Mouse (Mus musculus): Measurements from ENCODE around the gene Dock2. TPM values are rescaled to one million over a fixed set of nuclear protein-coding genes. Genes with fewer than 3 reads are reported as not detected.

Gene Dock2
- polyA plus RNA-seq, 1 experiment from 2014 or later, result 0.66 TPM

DNA sequence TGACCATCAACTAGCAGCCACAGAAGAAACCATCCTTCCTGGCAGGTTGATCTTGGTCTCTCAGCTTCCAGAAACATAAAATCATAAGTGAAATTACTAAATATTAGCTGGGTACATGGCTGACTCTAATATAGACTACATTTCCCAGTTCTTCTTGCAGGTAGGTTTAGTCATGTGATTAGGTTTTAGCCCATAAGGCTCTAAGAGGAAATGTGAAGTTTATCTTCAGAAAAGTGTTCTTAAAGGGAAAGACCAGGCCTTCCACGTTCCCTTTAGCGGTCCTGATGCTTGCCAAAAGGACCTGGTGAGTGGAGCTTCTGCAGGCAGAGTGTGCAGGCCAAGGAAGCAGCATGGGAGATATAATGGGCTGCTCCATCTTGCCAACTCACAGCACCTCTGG is 2.9 kb downstream of the Dock2 start:
- WGBS, result 81% methylated on average over 2 of the region's 2 CpGs
- H3K9me3 ChIP-seq, result no peaks in the 10 kb centered on the region
- no peaks in the 10 kb centered on the region for H3K36me3 ChIP-seq (replicated peaks)
- no peaks in the 10 kb centered on the region for H3K4me1 ChIP-seq
- H3K27ac ChIP-seq, result no peak overlapping the region
- H3K4me2 ChIP-seq, result no peak overlapping the region
- H3K9ac ChIP-seq, result no peak overlapping the region
- no peaks in the 10 kb centered on the region for H3K27me3 ChIP-seq
- no peak overlapping the region for H3K4me3 ChIP-seq (replicated peaks)
- no peak for ATAC-seq (ENCODE audit: low FRiP score)

DNA sequence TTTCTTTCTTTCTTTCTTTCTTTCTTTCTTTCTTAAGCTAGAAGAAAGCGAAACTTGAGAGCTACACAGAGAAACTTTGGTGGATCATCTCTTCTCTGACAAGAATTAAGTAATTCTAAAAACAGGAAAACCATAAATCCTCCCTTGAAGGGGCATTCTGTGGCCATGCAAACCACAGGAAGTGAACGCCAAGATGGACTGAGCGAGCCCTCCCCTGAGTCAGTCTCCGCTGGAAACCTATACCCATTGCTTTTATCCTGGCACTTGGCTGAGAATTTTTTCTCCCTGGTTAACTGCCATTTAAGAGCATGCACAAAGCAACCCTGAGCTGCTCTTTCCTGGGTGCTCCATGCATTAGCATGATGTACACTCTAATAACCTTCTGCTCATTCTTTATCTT is 3.7 kb downstream of the Dock2 start:
- Histone ChIP-seq H3K9ac (no peak overlapping the region), H3K4me1 (no peaks in the 10 kb centered on the region), H3K36me3 (replicated peaks) (no peaks in the 10 kb centered on the region), H3K4me2 (no peak overlapping the region), H3K27ac (no peak overlapping the region), H3K9me3 (no peaks in the 10 kb centered on the region), H3K4me3 (replicated peaks) (no peak overlapping the region), H3K27me3 (no peaks in the 10 kb centered on the region)
- WGBS, result 92% methylated on average over 4 of the region's 4 CpGs
- ATAC-seq (ENCODE audit: low FRiP score), result no peak

DNA sequence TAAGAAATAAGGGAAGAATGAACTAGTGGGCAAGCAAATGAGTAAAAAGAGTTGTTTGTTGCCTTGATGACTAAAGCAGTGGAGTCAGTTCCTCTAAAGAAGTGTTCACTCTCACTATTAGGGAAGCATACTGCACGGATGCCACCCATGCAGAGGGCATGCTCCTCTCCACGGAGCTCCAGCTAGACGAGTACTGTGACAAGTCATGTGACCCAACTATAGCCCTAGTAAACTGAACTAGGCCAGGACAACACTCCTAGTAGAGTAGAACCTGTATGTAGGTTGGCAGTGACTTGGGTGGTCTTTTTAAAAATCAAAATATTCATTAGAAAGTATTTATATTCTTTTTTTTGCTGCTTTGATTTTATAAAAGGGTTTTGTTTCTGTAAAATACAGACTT is 5.3 kb downstream of the Dock2 start:
- Histone ChIP-seq H3K4me3 (replicated peaks) (no peak overlapping the region), H3K9me3 (no peaks in the 10 kb centered on the region), H3K9ac (no peak overlapping the region), H3K4me2 (no peak overlapping the region), H3K36me3 (replicated peaks) (no peaks in the 10 kb centered on the region), H3K4me1 (no peaks in the 10 kb centered on the region), H3K27ac (no peak overlapping the region), H3K27me3 (no peaks in the 10 kb centered on the region)
- ATAC-seq (ENCODE audit: low FRiP score), result no peak
- WGBS, result 86% methylated on average over 3 of the region's 3 CpGs

DNA sequence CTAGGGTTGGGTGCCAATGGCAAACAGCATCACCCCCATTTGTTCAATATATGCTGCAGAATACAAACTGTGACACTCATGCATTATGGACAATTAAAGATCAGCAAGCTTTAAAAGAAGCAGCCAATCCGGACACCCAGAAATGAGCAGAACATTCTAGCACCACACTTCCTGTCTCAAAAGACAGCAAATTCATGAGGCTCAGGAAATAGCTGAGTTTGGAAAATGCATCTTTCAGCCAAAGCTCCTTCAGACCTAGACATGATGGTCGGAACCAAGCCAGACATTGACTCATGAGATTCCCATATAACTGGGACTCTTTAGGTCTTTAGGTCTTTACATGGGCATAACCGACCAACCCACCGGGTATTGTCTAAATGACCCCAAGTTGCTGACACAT is 6.2 kb downstream of the Dock2 start:
- H3K4me3 ChIP-seq (replicated peaks), result no peak overlapping the region
- no peaks in the 10 kb centered on the region for H3K27me3 ChIP-seq
- no peak overlapping the region for H3K4me2 ChIP-seq
- no peaks in the 10 kb centered on the region for H3K9me3 ChIP-seq
- no peak for ATAC-seq (ENCODE audit: low FRiP score)
- no peaks in the 10 kb centered on the region for H3K4me1 ChIP-seq
- H3K9ac ChIP-seq, result no peak overlapping the region
- 93% methylated on average over 4 of the region's 4 CpGs for WGBS
- no peaks in the 10 kb centered on the region for H3K36me3 ChIP-seq (replicated peaks)
- H3K27ac ChIP-seq, result no peak overlapping the region

DNA sequence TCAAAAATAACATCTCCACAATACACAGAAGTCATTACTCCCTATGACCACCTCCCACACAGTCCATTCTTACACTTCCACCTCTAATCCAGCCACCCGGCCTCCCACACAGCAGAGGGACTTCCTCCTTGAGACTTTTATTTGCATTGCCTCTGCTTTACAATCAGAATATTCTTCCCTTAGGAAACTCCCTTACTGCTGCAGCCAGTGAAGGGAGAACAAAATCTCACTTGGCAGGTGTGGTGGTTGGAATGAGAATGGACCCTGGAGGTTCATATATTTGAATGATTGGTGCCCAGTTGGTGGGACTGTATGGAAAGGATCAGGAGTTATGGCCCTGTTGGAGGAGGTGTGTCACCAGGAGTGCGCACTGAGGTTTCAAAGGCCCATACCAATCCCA is 7.6 kb downstream of the Dock2 start:
- Histone ChIP-seq H3K27ac (no peak overlapping the region), H3K9me3 (no peaks in the 10 kb centered on the region), H3K36me3 (replicated peaks) (no peaks in the 10 kb centered on the region), H3K27me3 (no peaks in the 10 kb centered on the region), H3K4me3 (replicated peaks) (no peak overlapping the region), H3K9ac (no peak overlapping the region), H3K4me1 (no peaks in the 10 kb centered on the region; the same call in 1 of the 2 replicates), H3K4me2 (no peak overlapping the region)
- WGBS, result 83% methylated on average over 2 of the region's 2 CpGs
- no peak for ATAC-seq (ENCODE audit: low FRiP score)

DNA sequence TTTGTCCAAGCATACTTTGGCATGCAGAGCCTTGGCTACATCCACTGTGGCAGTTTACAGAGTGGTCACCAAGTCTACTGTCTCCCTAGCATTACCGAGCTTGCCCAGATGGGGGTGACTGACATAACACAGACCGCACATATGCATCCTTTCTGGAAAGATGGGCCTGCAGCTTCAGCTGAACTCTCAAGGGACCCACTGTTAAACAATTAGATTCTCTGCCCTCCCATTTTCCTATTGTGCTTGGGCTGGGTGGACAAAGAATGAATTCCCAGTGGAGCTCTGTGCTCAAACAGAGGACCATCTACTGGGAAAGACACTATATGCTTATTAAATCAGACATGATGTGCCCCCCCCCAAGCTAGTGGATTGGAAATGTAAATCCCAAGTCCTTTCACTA is 9.1 kb downstream of the Dock2 start:
- WGBS, result 79% methylated on average over 2 of the region's 2 CpGs
- H3K27ac ChIP-seq, result no peak overlapping the region
- no peak for ATAC-seq (ENCODE audit: low FRiP score)

DNA sequence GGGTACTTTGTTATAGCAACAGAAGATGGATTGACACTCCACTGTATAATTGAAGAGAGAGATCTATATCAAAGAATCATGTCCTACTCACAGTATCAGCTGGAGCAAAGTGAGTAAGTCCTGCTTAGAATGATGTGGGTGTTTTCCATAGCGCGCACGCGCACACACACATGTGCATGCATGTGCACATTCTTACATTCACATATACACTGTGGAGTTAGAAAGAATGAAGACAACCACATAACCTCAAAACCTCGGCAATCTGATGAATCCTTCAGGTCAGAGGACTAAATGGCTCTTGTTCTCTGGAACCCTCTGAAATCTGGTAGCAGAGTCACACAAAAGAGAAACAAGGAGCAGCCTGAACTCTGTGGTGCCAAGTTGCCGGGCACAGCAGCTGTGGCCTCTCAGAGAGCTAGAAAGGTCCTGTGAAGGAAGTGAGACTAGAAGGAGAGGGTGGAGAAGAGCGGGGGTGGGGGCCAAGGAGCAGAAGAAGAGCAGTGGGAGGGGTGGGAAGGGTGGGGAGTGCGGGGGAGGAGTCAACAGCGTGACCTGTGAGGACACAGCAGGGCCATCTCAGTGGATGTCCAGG is 10.3 kb downstream of the Dock2 start:
- no peak for ATAC-seq (ENCODE audit: low FRiP score)
- H3K9ac ChIP-seq, result no peak overlapping the region
- H3K4me1 ChIP-seq, result no peaks in the 10 kb centered on the region; the same call in 1 of the 2 replicates
- no peak overlapping the region for H3K27ac ChIP-seq
- WGBS, result 93% methylated on average over 9 of the region's 9 CpGs
- no peaks in the 10 kb centered on the region for H3K9me3 ChIP-seq
- H3K27me3 ChIP-seq, result no peaks in the 10 kb centered on the region
- H3K4me3 ChIP-seq (replicated peaks), result no peak overlapping the region
- H3K36me3 ChIP-seq (replicated peaks), result no peaks in the 10 kb centered on the region
- H3K4me2 ChIP-seq, result no peak overlapping the region

More for the DNA sequence above, 9.1 kb downstream of the Dock2 start:
- Histone ChIP-seq H3K4me3 (replicated peaks) (no peak overlapping the region), H3K9ac (no peak overlapping the region), H3K36me3 (replicated peaks) (no peaks in the 10 kb centered on the region), H3K9me3 (no peaks in the 10 kb centered on the region), H3K27me3 (no peaks in the 10 kb centered on the region), H3K4me2 (no peak overlapping the region), H3K4me1 (no peaks in the 10 kb centered on the region; the same call in 1 of the 2 replicates)

DNA sequence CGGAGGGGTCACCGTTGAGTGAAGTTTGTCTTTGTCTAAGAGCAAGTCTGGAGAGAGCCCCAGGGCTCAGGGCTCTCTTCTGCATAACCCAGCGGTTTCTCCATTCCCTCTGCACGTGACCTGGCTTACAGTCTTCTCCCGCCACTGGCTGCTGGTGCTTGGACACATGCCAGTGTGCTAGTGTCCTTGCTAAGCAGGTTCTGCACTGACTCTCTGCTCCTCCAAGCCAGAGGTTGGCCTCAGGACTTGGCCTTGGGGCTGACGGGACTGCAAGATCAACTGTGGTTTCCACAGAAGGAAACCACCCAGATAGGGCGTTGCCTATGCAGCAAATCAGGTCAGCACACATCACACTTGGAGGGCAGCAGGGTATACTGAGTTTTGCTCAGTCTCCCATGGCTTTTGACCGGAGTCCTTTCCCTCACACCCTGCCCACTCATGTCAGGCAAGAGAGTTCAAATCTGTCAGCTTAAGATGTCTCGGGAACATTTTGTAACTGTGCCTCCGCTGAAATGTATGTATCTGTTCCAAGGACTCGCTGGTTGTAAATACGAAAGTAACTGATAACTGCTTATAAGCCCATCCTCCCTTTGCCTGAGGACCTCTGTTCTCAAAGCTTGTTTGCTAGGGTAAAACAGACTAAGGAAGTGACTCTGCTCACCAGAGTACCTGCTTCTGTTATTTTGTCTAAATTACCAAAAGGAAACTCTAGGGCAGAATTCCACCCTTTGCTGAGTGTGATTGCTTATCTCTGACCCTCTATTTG is 12.3 kb downstream of the Dock2 start:
- Histone ChIP-seq H3K4me2 (no peak overlapping the region), H3K9ac (no peak overlapping the region), H3K27me3 (no peaks in the 10 kb centered on the region), H3K4me3 (replicated peaks) (no peak overlapping the region), H3K9me3 (no peaks in the 10 kb centered on the region), H3K4me1 (no peaks in the 10 kb centered on the region; the same call in 1 of the 2 replicates), H3K27ac (no peak overlapping the region), H3K36me3 (replicated peaks) (no peaks in the 10 kb centered on the region)
- ATAC-seq (ENCODE audit: low FRiP score), result no peak
- WGBS, result 78% methylated on average over 12 of the region's 12 CpGs

DNA sequence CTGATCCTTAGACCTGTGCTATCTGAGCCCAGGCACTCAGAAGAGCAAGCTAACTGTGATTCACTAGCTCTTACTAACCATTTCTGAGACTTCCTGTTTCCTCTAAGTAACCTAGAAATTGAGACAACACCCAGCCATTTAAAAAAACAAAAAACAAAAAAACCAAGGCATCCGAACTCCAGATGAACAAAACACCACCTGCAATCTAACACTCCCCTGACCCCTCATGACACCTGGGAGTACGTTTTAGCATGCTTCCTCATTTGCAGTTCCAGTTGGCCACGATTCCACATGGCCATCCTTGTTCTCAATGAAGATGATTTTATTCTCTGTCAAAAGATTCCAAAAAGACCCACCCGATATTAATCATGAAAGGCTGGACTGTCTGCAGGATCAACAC is 13.0 kb downstream of the Dock2 start:
- H3K9ac ChIP-seq, result no peak overlapping the region
- 0 out of 2 replicates have a peak, but pooled peaks cover 3% of the 10 kb centered on the region for H3K9me3 ChIP-seq
- H3K4me3 ChIP-seq (replicated peaks), result no peak overlapping the region
- no peaks in the 10 kb centered on the region; the same call in 1 of the 2 replicates for H3K4me1 ChIP-seq
- H3K27ac ChIP-seq, result no peak overlapping the region
- no peaks in the 10 kb centered on the region for H3K27me3 ChIP-seq
- no peak for ATAC-seq (ENCODE audit: low FRiP score)
- WGBS, result 75% methylated on average over 4 of the region's 4 CpGs
- H3K4me2 ChIP-seq, result no peak overlapping the region
- H3K36me3 ChIP-seq (replicated peaks), result no peaks in the 10 kb centered on the region

DNA sequence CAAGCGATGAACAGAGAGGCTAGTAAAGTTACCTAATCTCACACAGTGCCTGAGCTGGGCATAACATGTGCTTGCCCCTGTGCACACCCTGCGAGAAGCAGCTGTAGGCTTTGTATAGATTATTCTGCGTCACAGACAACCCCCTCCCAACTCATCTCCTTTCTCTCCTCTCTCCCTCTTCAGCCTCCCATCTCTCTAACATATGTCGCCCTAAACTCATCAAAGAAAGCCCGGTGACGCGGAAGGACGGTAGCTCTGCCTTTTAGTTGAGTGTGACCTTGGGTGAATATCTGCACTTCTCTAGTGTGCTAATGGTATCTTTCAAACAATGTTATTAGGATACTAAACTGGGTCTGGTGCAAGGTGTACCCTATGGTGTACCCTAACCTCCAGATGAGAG is 13.7 kb downstream of the Dock2 start:
- 89% methylated on average over 8 of the region's 8 CpGs for WGBS
- Histone ChIP-seq H3K27me3 (no peaks in the 10 kb centered on the region), H3K4me3 (replicated peaks) (no peak overlapping the region), H3K4me1 (no peaks in the 10 kb centered on the region; the same call in 1 of the 2 replicates), H3K27ac (no peak overlapping the region), H3K4me2 (no peak overlapping the region), H3K9me3 (0 out of 2 replicates have a peak, but pooled peaks cover 3% of the 10 kb centered on the region), H3K9ac (no peak overlapping the region), H3K36me3 (replicated peaks) (no peaks in the 10 kb centered on the region)
- ATAC-seq (ENCODE audit: low FRiP score), result no peak

DNA sequence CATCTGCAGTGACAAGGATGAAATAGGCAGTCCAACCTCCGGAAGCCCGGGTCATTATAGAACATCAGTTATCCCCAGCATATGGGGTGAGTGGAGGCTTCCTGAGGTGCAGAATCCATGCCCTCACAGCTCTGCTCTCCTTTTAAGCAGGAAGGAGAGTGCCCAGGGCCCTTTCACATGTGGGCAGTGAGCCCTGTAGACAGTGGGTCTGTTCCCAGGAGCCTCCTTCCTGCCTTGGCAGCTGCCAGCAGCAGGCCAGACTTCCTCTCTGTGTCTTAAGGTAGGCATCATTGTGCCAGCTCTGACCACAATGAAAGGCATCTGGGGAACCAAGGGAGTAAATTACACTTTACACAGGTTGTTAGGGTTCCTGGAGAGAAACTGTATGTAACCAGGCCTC is 14.3 kb downstream of the Dock2 start:
- ATAC-seq (ENCODE audit: low FRiP score), result no peak
- H3K36me3 ChIP-seq (replicated peaks), result no peaks in the 10 kb centered on the region
- H3K27me3 ChIP-seq, result no peaks in the 10 kb centered on the region
- no peak overlapping the region for H3K4me3 ChIP-seq (replicated peaks)
- no peak overlapping the region for H3K9ac ChIP-seq
- 0 out of 2 replicates have a peak, but pooled peaks cover 3% of the 10 kb centered on the region for H3K9me3 ChIP-seq
- no peak overlapping the region for H3K27ac ChIP-seq
- WGBS, result 85% methylated on average over 2 of the region's 2 CpGs
- H3K4me1 ChIP-seq, result no peaks in the 10 kb centered on the region; the same call in 1 of the 2 replicates
- no peak overlapping the region for H3K4me2 ChIP-seq

DNA sequence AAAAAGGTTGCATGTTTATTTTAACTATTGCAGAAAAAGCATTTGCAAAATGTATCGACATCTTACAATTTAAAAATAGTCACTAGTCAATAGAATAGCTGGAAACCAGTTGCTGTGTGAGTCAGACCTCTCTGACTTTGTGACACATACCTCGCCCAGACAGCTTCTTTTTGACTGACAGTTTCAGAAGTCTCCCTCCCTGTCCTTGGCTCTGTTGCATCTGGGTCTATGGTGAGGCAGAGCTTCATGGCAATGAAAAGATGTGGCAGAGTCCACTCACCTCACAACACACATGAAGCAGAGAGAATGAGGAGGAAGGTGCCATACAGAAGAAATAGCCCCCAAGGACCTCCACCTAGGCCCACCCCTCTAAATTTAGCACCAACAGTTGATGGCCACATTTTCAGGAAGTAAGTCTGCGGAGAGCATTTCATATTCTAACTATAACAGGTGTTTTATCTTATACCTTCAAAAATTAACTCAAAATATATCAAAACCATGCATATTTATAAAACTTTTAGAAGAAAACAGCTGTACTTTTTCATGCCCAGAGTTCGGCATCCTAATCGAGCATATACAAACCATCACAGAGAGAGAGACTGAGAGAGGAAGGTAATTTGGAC is 19.8 kb downstream of the Dock2 start:
- 84% methylated on average over 5 of the region's 5 CpGs for WGBS
- no peak overlapping the region for H3K4me3 ChIP-seq (replicated peaks)
- ATAC-seq (ENCODE audit: low FRiP score), result no peak
- no peaks in the 10 kb centered on the region for H3K27me3 ChIP-seq
- no peak overlapping the region for H3K27ac ChIP-seq
- no peaks in the 10 kb centered on the region for H3K36me3 ChIP-seq (replicated peaks)
- no peaks in the 10 kb centered on the region for H3K4me1 ChIP-seq
- H3K9ac ChIP-seq, result no peak overlapping the region
- 0 out of 2 replicates have a peak, but pooled peaks cover 3% of the 10 kb centered on the region for H3K9me3 ChIP-seq
- H3K4me2 ChIP-seq, result no peak overlapping the region

Measured in forebrain, embryonic 12.5 days (tissue).